16 mouse cellular contexts compared by ENCODE assay signal in genomic region chr13:46616673-46617362, GRCm38 (mm10). TPM values are rescaled to one million over a fixed set of nuclear protein-coding genes. Genes with fewer than 3 reads are reported as not detected.
DNase-seq lines count a peak whose midpoint lies in the region; ATAC-seq lines count a peak whose summit lies in the region.
"Had no signal": no experiment of that assay in that cellular context is flagged by ENCODE, and none has a peak within 500 bp of the region (broad histone marks: within the 10 kb centered on the region; RNA-seq: fewer than 3 reads in every experiment).

No protein-coding gene starts in this region.

- ATAC-seq in inflammation-experienced regulatory T-cells, adult 6 months, result peak; percentile 82
- no peak for ATAC-seq in megakaryocyte progenitor cell, adult 5-6 weeks (replicated peaks; ENCODE audit: poor library complexity)
- ATAC-seq: hindbrain, embryonic 16.5 days; midbrain, embryonic 15.5 days; Patski had no signal

- intact Hi-C loops in gastrocnemius, postnatal 14 days (cut with DNase I; ENCODE audit: low total_unique reads), result no loop called here

- no peaks in the 10 kb centered on the region for H3K27me3 ChIP-seq in splenic B cell, adult 2 months (ENCODE audit: control insufficient read depth, insufficient read depth, low read length, poor library complexity, severe bottlenecking)
- H3K27me3 ChIP-seq: heart, embryonic 13.5 days; midbrain, embryonic 15.5 days; neural tube, embryonic 15.5 days; Patski had no signal

- H3K36me3 ChIP-seq in splenic B cell, adult 2 months (ENCODE audit: control insufficient read depth, insufficient read depth, low read length, poor library complexity, severe bottlenecking), result no peaks in the 10 kb centered on the region
- H3K36me3 ChIP-seq: midbrain, embryonic 15.5 days; neural tube, embryonic 15.5 days had no signal

- peak; percentile 26 for DNase-seq in gastrocnemius, postnatal 14 days
- no peak for DNase-seq in gastrocnemius, adult 18-20 months (ENCODE audit: low spot score)
- DNase-seq in B cell, adult 2 months, result peak; percentile 76 to 81
- peak; percentile 63 for DNase-seq in splenic B cell, adult 2 months (ENCODE audit: low read depth, low spot score)
- no peak for DNase-seq in cerebellum, adult 9-10 months
- DNase-seq in ovary, postnatal 36 days (ENCODE audit: low spot score), result no peak
- DNase-seq: cerebellum, postnatal 25 days; kidney, postnatal 4 days; lung, embryonic 14.5 days had no signal

RNA-seq across cellular contexts. Expression of gene Fam8a1, which starts 52.5 kb away (rescaled TPM):
- total RNA-seq in gastrocnemius, postnatal 14 days (2021), result 10 to 100 TPM; 20.4 to 21.9 TPM
- 10 to 100 TPM; 28.7 to 33.2 TPM for total RNA-seq in gastrocnemius, adult 18-20 months (2021)
- 1 to 10 TPM; 5.1 to 9.7 (median 6.2) TPM for polyA plus RNA-seq in inflammation-experienced regulatory T-cells, adult 6 months (2017; shearing (Covaris generic))
- total RNA-seq in megakaryocyte progenitor cell, adult 5-6 weeks (2015), result 13.2 and 17.7 TPM in 2 replicates
- total RNA-seq in megakaryocyte progenitor cell, adult 5-6 weeks (2017), result 7.0 TPM in 2 replicates

Comparison
In these comparisons a context has a peak if more than half of its experiments do, and no peak if none do; other contexts are left out.
1. DNase-seq: peak in gastrocnemius, postnatal 14 days (single experiment), B cell, adult 2 months (2 of 2) and splenic B cell, adult 2 months (single experiment); none in gastrocnemius, adult 18-20 months (single experiment), cerebellum, adult 9-10 months (single experiment) and ovary, postnatal 36 days (single experiment).